Mouse (Mus musculus) MEL (cell line): ENCODE measurements around the gene Cyren.

Experiments
- RCOR1 ChIP-seq: IDR thresholded peaks from 2 replicates; pipeline ENCODE4 v1.6.1; 2012; ENCODE audit warnings: low read depth, mild to moderate bottlenecking, inconsistent platforms, low read length, improper control_type of control experiment
- TAL1 ChIP-seq: IDR thresholded peaks from 2 replicates; pipeline ENCODE4 v1.6.1; 2012; ENCODE audit warnings: mild to moderate bottlenecking, inconsistent platforms, low read length, moderate library complexity, mixed read lengths

GRCm38 (mm10) chr6:34906125-34906524 lies 28.3 kb upstream of the Cyren start:
- TF ChIP-seq RCOR1, result no peak
- TF ChIP-seq TAL1, result no peak
